Mouse (Mus musculus) lung, postnatal 36 days (tissue): ENCODE results near the gene Avpr2.

ENCODE experiments used
- DNase-seq: peaks from one replicate; pipeline ENCODE4 v3.0.0; 2022; ENCODE audit warnings: mixed read lengths

Gene Avpr2

DNA sequence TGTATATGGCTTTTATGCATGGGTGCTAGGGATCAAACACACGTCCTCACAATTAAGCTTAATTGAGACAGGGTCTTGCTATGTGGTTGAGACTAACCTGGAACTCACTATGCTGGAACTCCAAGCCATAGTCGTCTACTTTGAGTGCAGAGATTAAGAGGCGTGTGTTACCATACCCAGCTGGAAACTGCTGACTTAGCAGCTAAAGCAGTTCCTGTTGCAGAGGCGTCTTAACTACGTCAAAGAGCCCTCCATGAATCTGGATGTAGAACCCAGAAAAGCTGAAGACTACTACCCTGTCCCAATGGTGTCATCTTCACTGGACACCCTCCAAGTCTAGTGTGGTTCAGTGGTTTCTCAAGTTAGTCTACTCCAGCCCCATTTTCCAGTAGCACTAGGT lies 26.7 kb downstream of the Avpr2 start:
- no peak for DNase-seq

DNA sequence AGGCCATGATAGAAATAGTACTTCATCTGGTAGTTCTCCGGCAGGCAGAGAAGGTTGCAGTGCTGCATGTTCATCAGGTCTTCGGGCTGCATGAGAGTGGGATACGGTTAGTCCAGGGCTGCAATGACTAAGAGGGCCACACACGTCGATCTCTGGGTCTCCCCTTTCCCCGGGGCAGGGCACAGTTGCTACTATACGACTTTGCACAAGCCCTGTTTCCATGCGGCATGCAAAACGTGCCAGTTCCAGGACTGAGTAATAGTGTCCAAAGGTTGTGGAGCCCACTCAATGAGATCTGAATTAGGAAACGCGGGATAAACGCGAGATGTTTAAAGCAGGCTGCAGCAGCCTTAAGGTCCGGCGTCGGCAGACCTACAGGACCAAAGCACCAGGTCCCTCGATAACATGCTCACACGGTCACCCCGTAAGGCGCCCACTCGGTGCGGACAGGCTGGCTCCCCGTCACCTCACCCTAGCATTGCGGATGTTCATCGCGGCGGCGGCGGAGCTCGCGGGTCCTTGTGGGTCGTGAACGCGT lies 29.5 kb downstream of the Avpr2 start:
- DNase-seq: no peak

DNA sequence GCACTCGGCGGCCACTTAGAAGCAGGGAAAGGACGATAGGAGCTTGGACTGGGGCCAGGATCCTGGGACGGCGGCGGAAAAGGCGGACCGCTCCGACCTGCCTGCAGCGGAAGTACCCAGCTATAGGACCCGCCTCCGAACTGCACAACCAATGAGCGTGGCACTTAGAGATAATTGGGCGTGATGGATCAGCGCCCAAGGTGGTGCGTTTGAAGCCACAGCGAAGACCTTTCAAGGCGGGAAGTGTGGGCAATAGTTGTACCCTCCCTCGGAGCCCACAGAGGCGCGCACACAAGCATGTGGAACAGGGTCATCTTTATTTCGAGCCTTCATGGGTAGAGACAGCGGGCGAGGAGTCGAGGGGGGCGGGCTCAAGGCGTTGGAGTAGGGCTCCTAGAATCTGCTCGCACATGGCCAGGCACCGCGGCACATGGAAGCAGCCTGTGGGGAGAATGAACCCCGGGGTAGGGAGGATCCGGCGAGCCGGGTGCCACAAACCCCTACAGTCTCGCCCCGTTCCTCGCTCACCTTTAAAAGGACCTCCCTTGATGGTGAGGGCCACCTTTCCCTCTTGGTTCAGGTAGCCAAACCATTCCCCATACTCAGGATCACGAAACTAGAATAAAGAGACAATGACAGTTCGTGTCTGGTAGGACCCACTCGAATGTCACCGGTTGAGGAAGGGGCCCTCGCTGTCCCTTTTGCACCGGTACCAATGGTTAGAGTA lies 30.1 kb downstream of the Avpr2 start, which contains the start of the genes Arhgap4 and Naa10:
TSS of gene Arhgap4 (minus strand) at position 48 of the 727 bp plus-strand sequence.
TSS of gene Naa10 (minus strand) at position 122 of the 727 bp plus-strand sequence.
- peak; percentile 92 for DNase-seq

DNA sequence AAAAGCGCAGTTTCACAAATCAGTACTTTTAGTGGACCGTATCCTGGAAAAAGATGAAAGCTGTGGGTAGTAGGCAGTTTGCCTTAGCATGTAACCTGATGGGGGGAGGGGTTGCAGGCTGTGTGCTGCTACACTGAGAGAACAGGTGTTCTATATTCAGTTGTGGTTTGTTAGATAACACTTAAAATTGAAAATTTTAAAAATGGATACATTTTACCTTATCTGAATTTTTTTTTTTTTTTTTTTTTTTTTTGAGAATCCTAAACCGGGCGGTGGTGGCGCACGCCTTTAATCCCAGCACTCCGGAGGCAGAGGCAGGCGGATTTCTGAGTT lies 30.6 kb downstream of the Avpr2 start:
- DNase-seq: no peak

DNA sequence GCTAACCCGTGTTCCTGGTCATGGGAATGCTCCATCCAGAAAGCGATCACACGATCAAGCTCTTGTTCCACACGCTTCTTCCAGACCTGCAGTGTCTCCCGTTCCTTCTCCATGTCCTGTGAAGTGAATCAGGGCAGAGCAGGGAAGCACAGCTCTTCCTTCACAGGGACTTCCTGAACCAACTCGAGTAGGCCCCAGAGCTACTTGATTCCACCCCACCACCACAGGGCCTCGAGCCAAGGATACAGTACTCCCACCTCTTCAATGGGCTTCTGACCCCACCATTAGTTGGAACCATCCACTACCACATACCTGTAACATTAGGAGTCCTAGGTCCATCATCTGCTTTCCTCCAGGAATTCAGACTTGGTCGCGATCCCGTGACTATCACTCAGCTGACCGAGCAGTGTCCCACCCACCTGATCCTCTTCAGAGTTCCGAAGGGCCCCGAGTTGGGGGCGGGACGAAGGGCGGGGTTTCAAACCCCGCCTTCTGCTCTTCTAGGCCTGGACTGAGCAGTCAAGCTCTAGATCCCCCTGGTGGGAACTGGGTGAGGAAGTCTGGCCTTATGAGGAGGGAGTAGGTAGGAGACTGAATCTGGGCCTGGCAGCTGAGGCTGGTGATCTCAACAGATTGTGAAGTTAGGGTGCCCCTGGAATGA lies 38.6 kb downstream of the Avpr2 start, which contains the start of gene Renbp:
TSS of gene Renbp (minus strand) at position 449 of the 661 bp plus-strand sequence.
- peak; percentile 89 for DNase-seq

DNA sequence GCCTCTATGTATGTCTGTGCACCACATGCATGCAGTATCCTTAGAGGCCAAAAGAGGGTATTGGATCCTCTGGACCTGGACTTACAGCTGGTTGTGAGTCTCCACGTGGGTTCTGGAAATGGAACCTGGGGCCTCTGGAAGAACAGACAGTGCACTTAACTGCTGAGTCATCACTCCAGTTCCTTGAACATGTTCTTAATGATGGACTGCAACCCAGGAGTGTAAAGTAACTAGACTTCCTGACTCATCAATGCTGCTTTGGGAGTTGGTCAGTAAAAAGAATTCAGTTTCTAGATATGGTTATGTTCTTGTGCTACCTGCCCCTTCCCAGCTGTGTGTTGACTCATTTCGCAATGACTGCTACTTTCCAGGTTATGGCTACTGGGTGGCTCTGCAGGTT lies 40.0 kb downstream of the Avpr2 start:
- DNase-seq: no peak

DNA sequence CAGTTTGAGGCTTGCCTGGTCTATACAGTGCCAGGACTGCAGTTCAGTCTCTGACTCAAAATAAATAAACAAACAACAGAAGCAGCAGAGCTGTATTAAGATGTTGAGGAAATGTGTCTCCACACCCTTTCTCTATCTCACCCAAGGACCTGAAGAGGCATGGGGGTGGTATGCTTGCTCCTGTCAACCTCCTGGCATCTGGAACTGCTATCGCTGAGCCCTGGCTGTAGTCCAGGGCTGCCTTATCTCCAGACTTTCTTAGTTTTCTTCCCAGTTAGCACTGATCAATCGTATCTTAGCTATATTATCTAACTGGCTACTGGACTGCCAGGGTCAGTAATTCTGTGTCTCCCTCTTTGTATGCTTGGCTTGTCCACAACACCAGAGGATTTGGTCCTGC lies 50.0 kb downstream of the Avpr2 start:
- no peak for DNase-seq

DNA sequence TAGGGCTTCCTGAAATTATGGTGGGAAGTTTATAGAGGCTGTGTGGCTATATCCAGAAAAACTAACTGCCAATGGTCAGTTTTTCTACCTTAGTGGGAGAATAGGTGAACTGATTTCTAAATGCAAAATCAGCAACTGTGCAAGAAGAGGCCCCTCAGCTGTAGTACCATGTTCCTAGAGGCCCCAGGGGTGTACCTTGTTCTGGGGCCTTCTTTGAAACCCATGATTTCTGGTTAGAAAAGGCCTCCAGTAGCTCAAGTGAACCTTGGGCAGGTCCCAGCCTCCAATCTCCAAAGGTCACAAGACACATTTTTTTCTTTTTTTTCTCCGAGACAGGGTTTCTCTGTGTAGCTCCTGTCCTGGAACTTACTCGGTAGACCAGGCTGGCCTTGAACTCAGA lies 50.4 kb downstream of the Avpr2 start:
- no peak for DNase-seq
